Mouse (Mus musculus) bone marrow macrophage, adult 2 months (primary cell): Measurements from ENCODE around the gene Gm11985.

Experiments
- CTCF ChIP-seq: IDR thresholded peaks from 2 replicates; pipeline ENCODE4 v1.5.1; 2012; ENCODE audit warnings: low read depth, mild to moderate bottlenecking, low read length, moderate library complexity
- POLR2A ChIP-seq: IDR thresholded peaks from 2 replicates; pipeline ENCODE4 v1.6.1; 2012; ENCODE audit warnings: mild to moderate bottlenecking, low read depth, low read length, borderline replicate concordance

GRCm38 (mm10) chr11:7135301-7135700 lies 53.1 kb downstream of the Gm11985 start:
- TF ChIP-seq CTCF (no peak), POLR2A (no peak)
